In genomic region chr9:64019036-64019886, GRCm38 (mm10) we compare ENCODE assay signal across 8 mouse cellular contexts. TPM values are rescaled to one million over a fixed set of nuclear protein-coding genes. Genes with fewer than 3 reads are reported as not detected.
DNase-seq lines count a peak whose midpoint lies in the region; ATAC-seq and TF ChIP-seq lines count a peak whose summit lies in the region.

No protein-coding gene starts in this region.

- 11% methylated on average over 10 of the region's 10 CpGs for WGBS in heart, postnatal 0 days
- 27% methylated on average over 10 of the region's 10 CpGs for WGBS in liver, embryonic 15.5 days (ENCODE audit: insufficient replicate concordance)

- H3K4me2 ChIP-seq in heart, postnatal 0 days (ENCODE audit: low read depth, low read length) = peak overlapping the region; percentile 87
- H3K4me2 ChIP-seq in liver, embryonic 15.5 days = peak overlapping the region; percentile 97

- no peak for TF ChIP-seq EP300 in ES-Bruce4 (IDR thresholded peaks at IDR 0.05; ENCODE audit: insufficient read depth, low read depth, low read length)
- no peak for TF ChIP-seq EP300 in heart, postnatal 0 days (IDR thresholded peaks at IDR 0.05; ENCODE audit: low read depth)

- peak overlapping the region; percentile 54 for H3K4me3 ChIP-seq in ES-Bruce4 (ENCODE audit: low read depth, low read length)
- H3K4me3 ChIP-seq in heart, postnatal 0 days (ENCODE audit: low read depth, low read length) = peak overlapping the region; percentile 72
- peak overlapping the region; percentile 62 for H3K4me3 ChIP-seq in liver, embryonic 15.5 days (replicated peaks)

- ATAC-seq in heart, postnatal 0 days (ENCODE audit: insufficient read depth, low read depth) = no peak
- ATAC-seq in liver, embryonic 15.5 days (ENCODE audit: insufficient read depth) = no peak
- ATAC-seq in activated CD4-positive, CD25-positive, alpha-beta regulatory T cell, adult 4 months = no peak

- no peak for TF ChIP-seq CTCF in ES-Bruce4 (IDR thresholded peaks at IDR 0.05; ENCODE audit: low read depth, low read length)
- no peak for TF ChIP-seq CTCF in heart, postnatal 0 days (IDR thresholded peaks at IDR 0.05; ENCODE audit: low read depth)

- H3K27ac ChIP-seq in ES-Bruce4 (ENCODE audit: insufficient read depth, low read length) = no peak overlapping the region
- peak overlapping the region; percentile 91 for H3K27ac ChIP-seq in heart, postnatal 0 days (ENCODE audit: low read depth)
- H3K27ac ChIP-seq in liver, embryonic 15.5 days (replicated peaks) = peak overlapping the region; percentile 86

- no peak for TF ChIP-seq POLR2A in ES-Bruce4 (IDR thresholded peaks at IDR 0.05; ENCODE audit: insufficient read depth, low read length)

- H3K27me3 ChIP-seq in ES-Bruce4 (ENCODE audit: control insufficient read depth, insufficient read depth, low read length, poor library complexity, severe bottlenecking) = peaks cover 14% of the 10 kb centered on the region
- H3K27me3 ChIP-seq in heart, postnatal 0 days (ENCODE audit: control insufficient read depth, insufficient read depth, low read length) = no peaks in the 10 kb centered on the region
- peaks cover 65% of the 10 kb centered on the region for H3K27me3 ChIP-seq in liver, embryonic 15.5 days

- H3K9ac ChIP-seq in ES-Bruce4 (ENCODE audit: low read depth, poor library complexity, severe bottlenecking) = 0 out of 2 replicates have a peak overlapping the region, but pooled peaks have one; percentile 90
- peak overlapping the region; percentile 88 for H3K9ac ChIP-seq in heart, postnatal 0 days (replicated peaks; ENCODE audit: low read depth, low read length)
- peak overlapping the region; percentile 62; the same call in 1 of the 2 replicates for H3K9ac ChIP-seq in liver, embryonic 15.5 days

- no peaks in the 10 kb centered on the region for H3K9me3 ChIP-seq in ES-Bruce4 (replicated peaks; ENCODE audit: control insufficient read depth, insufficient read depth, low read length, poor library complexity, severe bottlenecking)
- H3K9me3 ChIP-seq in heart, postnatal 0 days (replicated peaks; ENCODE audit: control insufficient read depth, low read length) = no peaks in the 10 kb centered on the region
- H3K9me3 ChIP-seq in liver, embryonic 15.5 days (replicated peaks) = no peaks in the 10 kb centered on the region

- peaks cover 4% of the 10 kb centered on the region for H3K4me1 ChIP-seq in ES-Bruce4 (ENCODE audit: control insufficient read depth, insufficient read depth, low read length)
- H3K4me1 ChIP-seq in heart, postnatal 0 days (ENCODE audit: control insufficient read depth, insufficient read depth) = peaks cover 19% of the 10 kb centered on the region; the same call in 1 of the 2 replicates
- H3K4me1 ChIP-seq in liver, embryonic 15.5 days (replicated peaks) = peaks cover 93% of the 10 kb centered on the region

- peak; percentile 39 for DNase-seq in embryo, embryonic 10.5 days (ENCODE audit: low spot score)
- DNase-seq in embryo, embryonic 10 days (ENCODE audit: low spot score) = no peak
- DNase-seq in heart, postnatal 0 days (ENCODE audit: low spot score) = no peak
- no peak for DNase-seq in cerebellum, adult 11-12 months
- no peak for DNase-seq in left cerebral cortex, adult 18-20 months (ENCODE audit: low spot score in 2 of 2)

- no peaks in the 10 kb centered on the region for H3K36me3 ChIP-seq in ES-Bruce4 (ENCODE audit: control insufficient read depth, insufficient read depth, low read length, poor library complexity, severe bottlenecking)
- peaks cover 4% of the 10 kb centered on the region; the same call in 1 of the 2 replicates for H3K36me3 ChIP-seq in heart, postnatal 0 days (replicated peaks; ENCODE audit: control insufficient read depth, insufficient read depth, low read length)
- H3K36me3 ChIP-seq in liver, embryonic 15.5 days (replicated peaks) = no peaks in the 10 kb centered on the region

RNA-seq across cellular contexts. Expression of gene Smad6, which starts 2.6 kb away (rescaled TPM):
- polyA plus RNA-seq in ES-Bruce4 (2011; ENCODE audit: insufficient read depth, insufficient read length, low read depth, missing spikeins) = 2.7 and 4.7 TPM in 2 replicates
- 68.4 and 93.1 TPM in 2 replicates for total RNA-seq in heart, postnatal 0 days (2014; rRNA removed; ENCODE audit: low replicate concordance)
- 5.6 and 6.7 TPM in 2 replicates for polyA plus RNA-seq in heart, postnatal 0 days (2015; fragmentation: Nextera tagmentation; extraction: Ambion mirVana)
- polyA plus RNA-seq in liver, embryonic 15.5 days (2015; fragmentation: Nextera tagmentation; extraction: Ambion mirVana) = 2.3 and 2.9 TPM in 2 replicates
- total RNA-seq in left cerebral cortex, adult 18-20 months (2021) = 1 to 10 TPM; 2.1 to 2.5 TPM
- not detected for polyA plus RNA-seq in activated CD4-positive, CD25-positive, alpha-beta regulatory T cell, adult 4 months (2017; shearing (Covaris generic))
